Mouse (Mus musculus): ENCODE results near the gene Rpl6.

Rpl6 gene

DNA sequence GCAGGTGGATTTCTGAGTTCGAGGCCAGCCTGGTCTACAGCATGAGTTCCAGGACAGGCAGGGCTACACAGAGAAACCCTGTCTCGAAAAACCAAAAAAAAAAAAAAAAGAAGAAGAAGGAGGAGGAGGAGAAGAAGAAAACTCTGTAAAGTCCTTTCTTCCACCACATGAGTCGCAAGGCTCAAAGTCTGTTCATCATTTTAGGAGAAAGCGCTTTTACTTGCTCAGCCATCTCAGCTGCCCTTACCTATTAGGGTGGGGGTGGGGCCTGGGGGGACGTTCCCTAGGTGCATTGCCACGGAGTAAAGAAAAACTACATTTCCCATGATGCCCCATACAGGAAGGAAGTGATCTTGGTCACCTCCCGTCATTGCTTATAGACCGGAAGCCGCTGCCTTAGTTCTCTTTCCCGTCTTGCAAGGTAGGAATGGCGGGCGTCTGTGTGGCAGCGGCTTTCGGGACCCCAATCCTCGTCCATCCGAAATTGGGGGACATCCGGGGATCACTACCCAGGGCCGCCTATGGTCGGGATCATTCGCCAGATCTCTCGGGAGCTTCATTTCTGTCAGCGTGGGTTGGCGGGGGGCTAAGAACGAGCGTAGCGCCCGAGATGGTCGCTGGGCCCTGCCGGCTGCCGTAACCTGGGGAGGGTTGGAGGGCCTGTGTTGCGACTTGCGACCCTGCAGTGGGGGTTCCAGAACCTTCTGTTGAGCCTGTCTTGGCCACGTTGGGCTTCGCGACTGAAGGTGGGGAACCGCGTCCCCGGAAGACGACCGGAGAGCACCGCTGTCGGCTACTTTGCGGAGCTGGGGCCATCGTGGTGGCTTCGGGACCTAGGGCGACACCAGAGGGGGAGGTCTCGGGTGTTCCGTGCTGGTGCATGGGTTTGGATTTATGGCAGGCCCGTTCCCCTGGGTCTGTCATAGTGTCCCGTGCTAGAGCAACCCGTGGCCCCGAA lies at the start of gene Rpl6:
Rpl6 (plus strand) TSS at position 350 of the 958 bp plus-strand sequence.
- DNase-seq = peak; percentile 86 to 89

GRCm38 (mm10) chr5:121156121-121156520 lies 48.2 kb upstream of the Rpl6 start:
- no peak for DNase-seq

DNA sequence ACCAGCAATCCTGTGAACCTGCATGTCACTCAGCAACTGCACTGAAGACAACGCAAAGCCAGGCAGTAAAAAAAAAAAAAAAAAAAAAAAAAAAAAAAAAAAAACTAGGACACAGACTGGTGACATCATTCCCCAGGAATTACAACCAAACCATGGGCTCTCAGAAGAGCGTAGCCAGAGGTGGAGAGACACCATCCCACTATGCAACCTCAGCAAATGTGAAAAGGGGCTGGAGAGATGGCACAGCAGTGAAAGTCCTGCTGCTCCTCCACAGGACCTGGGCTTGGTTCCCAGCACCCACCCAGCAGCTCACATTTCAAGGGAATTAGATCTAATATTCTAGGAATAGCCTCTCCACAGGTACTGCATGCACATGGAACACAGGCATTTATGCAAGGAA lies 47.3 kb upstream of the Rpl6 start:
- DNase-seq = peak; percentile 30 to 34

- peak in 1 of 2 experiments; percentile 41 for DNase-seq
Observed at GRCm38 (mm10) chr5:121157489-121157888, 46.8 kb upstream of the Rpl6 start.

- DNase-seq = no peak
Observed at GRCm38 (mm10) chr5:121158966-121159365, 45.3 kb upstream of the Rpl6 start.

DNA sequence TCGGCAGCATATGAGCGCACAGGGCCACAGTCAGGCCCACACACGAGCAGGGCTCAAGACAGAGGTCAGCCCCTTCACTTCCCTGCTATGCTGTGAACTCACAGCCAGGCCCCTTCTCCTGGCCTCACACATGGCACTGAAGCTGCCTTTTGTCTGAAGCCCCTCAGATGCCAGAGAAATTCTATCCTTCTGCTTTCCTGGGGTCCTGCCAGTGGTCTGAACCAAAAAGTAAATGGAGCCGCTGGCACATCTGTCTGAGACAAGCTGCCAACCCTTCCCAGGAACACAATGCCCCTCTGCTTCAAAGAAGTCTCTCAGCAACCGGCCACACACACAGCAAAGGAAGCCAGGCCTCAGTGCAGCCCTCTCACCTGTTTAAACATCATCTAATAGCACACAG lies 42.0 kb upstream of the Rpl6 start:
- DNase-seq = peak in 1 of 2 experiments; percentile 60

- no peak for DNase-seq
Observed at GRCm38 (mm10) chr5:121162923-121163322, 41.4 kb upstream of the Rpl6 start.

DNA sequence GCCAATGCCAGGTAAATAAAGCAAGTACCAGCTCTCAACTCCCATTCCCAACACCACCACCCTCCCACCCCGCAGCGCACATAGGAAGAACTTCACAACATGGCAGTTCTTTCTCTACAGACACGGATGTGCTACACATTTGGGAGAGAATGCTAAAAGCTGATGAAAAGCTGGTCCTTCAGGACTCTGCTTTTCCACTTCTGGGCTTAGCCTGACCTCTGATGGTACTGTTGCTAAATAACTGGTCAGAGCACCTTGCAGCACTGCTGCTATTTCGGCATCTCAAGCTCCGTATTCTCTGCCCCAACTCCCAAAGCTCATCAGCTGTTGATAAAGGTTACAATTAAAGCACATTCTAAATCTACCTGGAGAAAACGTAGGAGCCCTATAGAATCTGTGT lies 37.4 kb upstream of the Rpl6 start:
- peak; percentile 52 to 54 for DNase-seq

DNA sequence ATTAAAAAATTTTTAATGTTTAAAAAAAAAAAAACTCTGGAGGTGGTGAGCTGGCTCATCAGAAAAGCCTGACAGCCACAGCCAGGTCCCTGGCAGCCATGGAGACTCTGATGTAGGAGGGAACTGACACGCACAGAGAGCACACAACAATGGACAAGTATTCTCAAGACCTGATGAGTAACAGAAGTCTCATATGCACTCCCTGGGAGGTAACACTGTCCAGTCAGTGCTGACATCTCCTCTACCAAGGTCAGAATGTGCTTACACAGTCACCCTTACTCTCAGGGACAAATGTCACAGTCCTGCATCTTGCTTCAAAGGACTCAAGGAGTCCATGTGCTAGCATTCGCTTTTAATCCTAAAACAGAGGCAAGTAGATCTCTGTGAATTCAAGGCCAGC lies 34.7 kb upstream of the Rpl6 start:
- no peak for DNase-seq

DNA sequence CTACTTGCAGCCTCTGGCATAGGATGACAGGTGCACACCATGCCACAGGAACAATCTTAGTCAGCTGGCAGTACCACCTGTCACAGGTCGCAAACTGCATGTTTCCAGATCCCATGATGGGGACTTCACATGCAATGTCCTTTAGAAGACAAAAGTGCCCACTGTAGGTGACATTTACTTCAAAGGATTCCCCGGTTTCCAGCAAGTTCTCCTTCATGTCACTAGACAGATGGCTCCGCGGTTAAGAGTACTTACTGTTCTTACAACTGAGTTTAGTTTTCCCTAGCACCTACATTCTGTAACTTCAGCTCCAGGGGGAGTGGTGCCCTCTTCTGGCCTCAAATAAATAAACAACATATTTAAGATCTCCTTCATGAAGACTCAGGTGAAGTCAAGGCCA lies 31.4 kb upstream of the Rpl6 start:
- peak; percentile 51 to 65 for DNase-seq

DNA sequence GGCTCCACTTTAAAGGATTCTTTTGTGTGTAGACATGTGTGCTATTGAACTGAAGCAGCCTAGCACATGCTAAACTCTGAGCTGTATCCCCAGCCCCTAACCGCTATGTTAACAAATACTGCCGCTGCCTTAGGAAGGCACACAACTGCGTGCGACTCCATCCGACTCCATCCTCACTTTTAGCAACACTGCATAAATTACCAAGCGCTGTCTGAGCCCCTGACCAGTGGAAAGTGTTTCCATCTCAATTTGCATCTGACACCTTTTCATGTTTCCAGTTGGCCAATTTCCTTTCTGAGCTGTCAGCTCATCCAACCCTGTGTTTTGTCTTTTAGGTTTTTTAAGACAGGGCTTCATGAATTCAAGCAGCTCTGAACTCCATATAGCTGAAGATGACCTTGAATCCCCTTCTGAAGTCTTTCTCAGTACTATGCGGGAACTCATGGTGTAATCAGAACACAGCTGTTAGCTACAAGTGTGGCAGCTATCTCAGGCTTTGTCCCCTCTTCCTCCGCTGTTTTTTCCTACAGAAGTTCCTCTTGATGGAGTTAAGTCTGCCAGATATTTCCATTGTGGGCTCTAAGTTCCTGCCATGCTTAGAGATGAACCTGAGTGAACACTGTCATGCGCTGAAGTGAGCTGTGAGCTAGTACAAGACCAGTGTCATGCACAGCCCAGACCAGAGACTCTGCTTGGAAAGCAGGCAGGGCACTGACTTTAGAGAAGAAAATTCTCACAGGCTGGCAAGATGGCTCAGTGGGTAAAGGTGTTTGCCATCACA lies 25.0 kb upstream of the Rpl6 start:
- DNase-seq = no peak

DNA sequence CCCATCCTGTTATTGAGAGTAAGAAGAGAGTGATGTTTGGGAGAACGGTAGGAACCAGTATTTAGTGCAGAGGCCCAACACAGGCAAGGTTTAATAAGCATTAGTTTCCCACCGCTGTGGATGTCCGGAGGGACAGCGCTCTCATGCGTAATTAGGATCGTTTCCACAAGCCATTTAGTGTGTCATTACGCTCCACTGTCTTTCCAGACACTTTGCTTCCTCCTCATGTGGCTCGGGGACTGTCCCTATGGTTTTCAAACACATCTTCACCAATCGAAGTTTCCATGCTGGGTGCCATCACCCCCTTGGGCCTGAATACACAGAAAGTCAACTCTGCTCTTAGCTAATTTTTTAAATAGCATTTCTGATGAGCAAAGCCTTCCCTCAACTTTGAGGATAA lies 21.0 kb upstream of the Rpl6 start:
- DNase-seq = no peak

DNA sequence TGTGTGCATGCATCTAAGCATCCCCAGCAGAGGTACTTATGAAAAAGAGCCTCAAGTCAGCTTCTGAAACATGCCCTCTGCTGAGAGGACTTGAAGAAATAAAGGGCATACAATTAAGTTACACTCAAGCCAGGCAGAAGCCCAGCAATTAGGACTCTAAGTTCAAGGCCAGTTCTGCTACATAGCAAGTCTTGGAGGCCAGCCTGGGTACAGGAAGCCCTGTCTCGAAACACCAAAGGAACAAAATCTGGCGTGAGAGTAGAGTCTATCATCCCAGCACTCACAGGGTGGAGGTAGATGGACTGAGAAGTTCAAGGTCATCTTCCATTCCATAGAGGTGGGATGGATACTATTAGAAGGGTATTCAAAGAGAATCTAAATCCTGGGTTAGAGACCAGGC lies 19.9 kb upstream of the Rpl6 start:
- DNase-seq = no peak

- DNase-seq = peak; percentile 53 to 58
Observed at GRCm38 (mm10) chr5:121184945-121185551, 19.2 kb upstream of the Rpl6 start.

GRCm38 (mm10) chr5:121187580-121188001 lies 16.7 kb upstream of the Rpl6 start:
- DNase-seq = no peak

- DNase-seq = no peak
Observed at GRCm38 (mm10) chr5:121188265-121188664, 16.0 kb upstream of the Rpl6 start.

DNA sequence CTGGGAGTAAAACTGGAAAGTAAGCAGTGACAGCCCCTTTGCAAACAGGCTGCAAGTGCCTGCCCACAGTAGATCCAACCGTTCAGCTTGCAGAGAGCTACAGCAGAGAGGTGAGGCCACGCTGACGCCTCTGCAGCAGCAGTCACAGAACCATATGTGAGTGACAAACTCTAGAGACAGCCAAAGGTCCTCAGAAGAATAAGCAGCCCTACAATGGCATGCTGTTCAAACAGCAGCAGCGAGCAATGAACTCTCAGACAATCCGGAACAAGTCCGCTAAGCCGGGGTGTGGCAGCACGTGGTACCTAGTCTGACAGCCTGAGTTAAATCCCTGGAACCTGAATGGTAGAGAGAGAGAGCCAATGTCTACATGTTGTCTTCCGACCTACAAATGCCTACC lies 15.1 kb upstream of the Rpl6 start:
- DNase-seq = no peak

DNA sequence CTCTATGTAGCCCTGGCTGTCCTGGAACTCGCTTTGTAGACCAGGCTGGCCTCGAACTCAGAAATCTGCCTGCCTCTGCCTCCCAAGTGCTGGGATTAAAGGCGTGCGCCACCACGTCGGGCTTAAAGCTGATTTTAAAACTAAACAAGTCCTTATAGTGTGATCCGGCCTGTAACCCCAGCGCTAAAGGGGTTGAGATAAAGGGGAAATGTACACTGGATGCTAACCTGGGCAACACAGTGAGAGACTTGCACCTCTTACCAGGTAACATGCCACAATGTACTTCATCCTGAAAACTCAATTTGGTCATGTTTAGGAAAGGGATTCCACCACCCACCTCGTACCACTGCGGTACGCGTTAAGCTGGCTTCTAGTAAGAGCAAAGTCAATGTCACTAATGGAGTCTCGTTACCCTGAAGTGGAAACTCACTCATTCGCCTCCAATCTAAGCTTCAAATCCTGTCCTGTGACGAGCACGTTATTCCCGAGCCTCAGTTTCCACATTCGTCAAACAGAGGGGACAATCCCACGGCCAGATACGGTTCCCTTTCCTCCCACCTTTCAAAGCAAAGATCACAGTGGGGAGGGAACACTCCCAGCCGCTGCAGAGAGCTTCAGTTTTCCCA lies 14.0 kb upstream of the Rpl6 start:
- DNase-seq = no peak

DNA sequence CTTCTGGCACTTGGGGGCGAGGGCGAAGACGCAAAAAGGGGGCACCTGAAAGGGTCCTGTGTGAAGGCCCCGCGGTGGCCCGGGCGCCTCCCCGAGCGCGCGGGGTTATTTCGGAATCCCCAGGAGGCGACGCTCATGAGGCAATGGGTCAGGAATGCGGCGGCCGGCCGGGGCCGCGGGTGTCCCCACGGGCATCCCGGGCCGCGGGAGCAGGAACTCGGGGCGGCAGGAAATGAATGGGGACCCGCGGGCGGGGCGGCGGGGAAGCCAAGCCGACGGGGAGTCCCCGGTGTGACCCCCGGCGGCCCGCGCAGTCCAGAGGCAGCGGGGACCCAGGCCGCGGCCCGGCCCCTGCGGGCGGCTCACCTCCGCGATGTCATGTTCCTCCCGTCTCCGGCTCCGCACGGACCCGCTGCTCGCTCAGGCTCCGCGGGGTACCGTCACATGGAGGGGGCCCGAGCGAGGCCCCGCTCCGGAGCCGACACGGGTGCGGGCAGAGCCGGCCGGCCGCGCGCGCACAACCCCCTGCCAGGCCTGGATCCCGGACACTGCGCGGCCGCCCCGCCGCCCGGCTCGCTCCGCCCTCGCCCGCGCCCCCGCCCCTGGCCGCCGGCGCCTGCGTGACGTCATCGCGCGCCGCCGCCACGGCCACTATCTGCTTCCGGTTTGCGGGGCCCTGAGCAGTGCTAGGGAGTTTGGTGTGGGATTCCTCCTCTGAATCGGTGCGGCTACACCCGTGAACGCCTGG lies 13.3 kb upstream of the Rpl6 start, which contains the start of gene Ptpn11:
Ptpn11 (minus strand) TSS at position 562 of the 748 bp plus-strand sequence.
- DNase-seq = peak; percentile 94 to 96

GRCm38 (mm10) chr5:121191584-121191906 lies 12.7 kb upstream of the Rpl6 start:
- no peak for DNase-seq

DNA sequence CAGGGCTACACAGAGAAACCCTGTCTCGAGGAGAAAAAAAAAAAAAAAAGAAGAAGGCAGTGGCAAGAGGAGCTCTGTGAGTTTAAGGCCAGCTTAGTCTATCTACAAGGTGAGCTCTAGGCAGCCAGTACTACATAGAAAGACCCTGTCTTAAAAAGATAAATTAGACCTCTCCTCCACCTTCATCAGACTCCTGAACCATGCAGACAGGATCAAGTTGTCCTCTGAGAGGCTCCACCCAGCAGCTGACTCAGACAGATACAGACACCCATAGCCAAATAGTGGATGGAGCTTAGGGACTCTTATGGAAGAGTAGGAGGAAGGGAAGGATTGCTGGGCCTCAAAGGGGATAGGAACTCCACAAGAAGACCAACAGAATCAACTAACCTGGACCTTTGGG lies 10.1 kb upstream of the Rpl6 start:
- no peak for DNase-seq

- no peak for DNase-seq
Observed at GRCm38 (mm10) chr5:121196764-121197163, 7.5 kb upstream of the Rpl6 start.
